Mouse (Mus musculus): ENCODE data around the gene Tmco3. TPM values are rescaled to one million over a fixed set of nuclear protein-coding genes. Genes with fewer than 3 reads are reported as not detected.

Gene Tmco3
- total and polyA plus RNA-seq, 2 experiments from 2014 or later: 10.8 to 16.7 TPM

DNA sequence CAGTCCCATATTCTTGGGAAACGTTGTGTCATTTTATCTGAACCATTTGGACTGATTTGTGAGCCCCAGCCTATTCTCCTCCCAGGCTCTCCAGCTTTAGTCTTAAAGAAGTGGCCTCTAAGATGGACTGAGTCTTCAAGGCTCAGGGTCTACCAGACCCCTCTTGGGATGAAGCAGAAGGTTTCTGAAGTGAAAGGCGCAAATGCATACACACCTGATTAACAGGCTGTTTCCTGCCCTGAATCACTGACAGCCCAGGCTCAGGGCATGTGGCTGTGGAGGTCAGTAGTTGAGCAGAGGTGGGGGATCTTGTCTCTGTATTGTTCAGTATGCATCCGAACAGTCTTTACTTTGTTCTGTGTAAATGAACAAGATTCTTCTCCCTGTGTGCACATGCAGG lies 49.7 kb downstream of the Tmco3 start:
- no peak for TF ChIP-seq CTCF (IDR thresholded peaks at IDR 0.05; ENCODE audit: low read depth)
- no peak for TF ChIP-seq EP300 (IDR thresholded peaks at IDR 0.05; ENCODE audit: low read depth)
- Histone ChIP-seq H3K4me1 (ENCODE audit: control insufficient read depth, insufficient read depth) (peaks cover 12% of the 10 kb centered on the region), H3K9me3 (replicated peaks; ENCODE audit: control insufficient read depth, low read length) (no peaks in the 10 kb centered on the region), H3K27ac (ENCODE audit: low read depth) (no peak overlapping the region), H3K27me3 (ENCODE audit: control insufficient read depth, insufficient read depth, low read length) (no peaks in the 10 kb centered on the region), H3K4me3 (ENCODE audit: low read depth, low read length) (no peak overlapping the region), H3K9ac (replicated peaks; ENCODE audit: low read depth, low read length) (no peak overlapping the region), H3K36me3 (replicated peaks; ENCODE audit: control insufficient read depth, insufficient read depth, low read length) (peaks cover 20% of the 10 kb centered on the region; the same call in 1 of the 2 replicates), H3K4me2 (ENCODE audit: low read depth, low read length) (no peak overlapping the region)
- DNase-seq (ENCODE audit: low spot score) (no peak), ATAC-seq (ENCODE audit: insufficient read depth, low read depth) (no peak)
- WGBS: 68% methylated on average over 3 of the region's 3 CpGs

DNA sequence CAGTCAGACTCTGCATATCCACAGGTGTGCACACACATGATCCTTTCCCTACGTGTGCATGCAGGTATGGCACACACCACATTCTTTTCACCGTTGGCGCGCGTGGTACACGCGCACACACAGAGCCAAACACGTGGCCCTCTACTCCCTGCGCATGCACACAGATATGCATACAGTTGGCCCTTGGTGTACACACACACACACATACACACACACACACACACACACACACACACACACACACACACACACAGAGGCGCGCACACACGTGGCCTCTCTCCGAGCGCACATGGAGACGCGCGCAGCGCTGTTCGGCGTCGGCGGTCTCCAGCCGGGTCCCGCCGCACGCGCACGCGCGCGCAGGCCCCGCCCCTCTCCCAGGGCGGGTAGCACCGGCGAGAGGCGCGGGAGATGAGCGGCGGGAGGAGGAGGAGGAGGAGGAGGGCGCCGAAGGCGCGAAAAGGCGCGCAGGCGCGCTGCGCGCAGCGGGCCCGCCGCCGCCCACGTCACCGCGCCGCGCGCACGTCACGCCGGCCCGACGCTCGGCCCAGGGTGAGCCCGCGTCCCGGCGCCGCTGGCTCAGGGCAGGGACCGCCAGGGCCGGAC lies 50.4 kb downstream of the Tmco3 start, which contains the start of gene Tfdp1:
TSS of gene Tfdp1 (plus strand) at position 497 of the 606 bp plus-strand sequence.
- under 1% methylated on average over 33 of the region's 72 CpGs for WGBS
- Histone ChIP-seq H3K9me3 (replicated peaks; ENCODE audit: control insufficient read depth, low read length) (no peaks in the 10 kb centered on the region), H3K9ac (replicated peaks; ENCODE audit: low read depth, low read length) (peak within 1 kb of the TSS; percentile 95), H3K27ac (ENCODE audit: low read depth) (peak within 1 kb of the TSS; percentile 78), H3K36me3 (replicated peaks; ENCODE audit: control insufficient read depth, insufficient read depth, low read length) (peaks cover 23% of the 10 kb centered on the region), H3K4me2 (ENCODE audit: low read depth, low read length) (peak within 1 kb of the TSS; percentile 98), H3K4me1 (ENCODE audit: control insufficient read depth, insufficient read depth) (peaks cover 12% of the 10 kb centered on the region), H3K27me3 (ENCODE audit: control insufficient read depth, insufficient read depth, low read length) (no peaks in the 10 kb centered on the region), H3K4me3 (ENCODE audit: low read depth, low read length) (peak within 1 kb of the TSS; percentile 78)
- ATAC-seq (ENCODE audit: insufficient read depth, low read depth) (peak; percentile 93), DNase-seq (ENCODE audit: low spot score) (peak; percentile 83)
- TF ChIP-seq CTCF (IDR thresholded peaks at IDR 0.05; ENCODE audit: low read depth): no peak

GRCm38 (mm10) chr8:13338901-13339645 lies 51.1 kb downstream of the Tmco3 start:
- DNase-seq (ENCODE audit: low spot score): no peak
- Histone ChIP-seq H3K4me3 (ENCODE audit: low read depth, low read length) (peak overlapping the region; percentile 78), H3K9me3 (replicated peaks; ENCODE audit: control insufficient read depth, low read length) (no peaks in the 10 kb centered on the region), H3K4me1 (ENCODE audit: control insufficient read depth, insufficient read depth) (peaks cover 12% of the 10 kb centered on the region), H3K27ac (ENCODE audit: low read depth) (peak overlapping the region; percentile 78), H3K4me2 (ENCODE audit: low read depth, low read length) (peak overlapping the region; percentile 98), H3K27me3 (ENCODE audit: control insufficient read depth, insufficient read depth, low read length) (no peaks in the 10 kb centered on the region), H3K36me3 (replicated peaks; ENCODE audit: control insufficient read depth, insufficient read depth, low read length) (peaks cover 30% of the 10 kb centered on the region), H3K9ac (replicated peaks; ENCODE audit: low read depth, low read length) (peak overlapping the region; percentile 95)
- no peak for TF ChIP-seq EP300 (IDR thresholded peaks at IDR 0.05; ENCODE audit: low read depth)
- no peak for TF ChIP-seq CTCF (IDR thresholded peaks at IDR 0.05; ENCODE audit: low read depth)
- peak; percentile 42 for ATAC-seq (ENCODE audit: insufficient read depth, low read depth)
- under 1% methylated on average over 46 of the region's 70 CpGs for WGBS

- DNase-seq (ENCODE audit: low spot score) (no peak), ATAC-seq (ENCODE audit: insufficient read depth, low read depth) (no peak)
- peaks cover 12% of the 10 kb centered on the region for H3K4me1 ChIP-seq (ENCODE audit: control insufficient read depth, insufficient read depth)
- TF ChIP-seq EP300 (IDR thresholded peaks at IDR 0.05; ENCODE audit: low read depth) (no peak), CTCF (IDR thresholded peaks at IDR 0.05; ENCODE audit: low read depth) (no peak)
- no peaks in the 10 kb centered on the region for H3K9me3 ChIP-seq (replicated peaks; ENCODE audit: control insufficient read depth, low read length)
- no peak overlapping the region for H3K27ac ChIP-seq (ENCODE audit: low read depth)
- peak overlapping the region; percentile 78 for H3K4me3 ChIP-seq (ENCODE audit: low read depth, low read length)
- no peaks in the 10 kb centered on the region for H3K27me3 ChIP-seq (ENCODE audit: control insufficient read depth, insufficient read depth, low read length)
- H3K9ac ChIP-seq (replicated peaks; ENCODE audit: low read depth, low read length): peak overlapping the region; percentile 95
- 25% methylated on average over 11 of the region's 11 CpGs for WGBS
- peak overlapping the region; percentile 98 for H3K4me2 ChIP-seq (ENCODE audit: low read depth, low read length)
- peaks cover 36% of the 10 kb centered on the region for H3K36me3 ChIP-seq (replicated peaks; ENCODE audit: control insufficient read depth, insufficient read depth, low read length)
Observed at GRCm38 (mm10) chr8:13339646-13339990, 51.6 kb downstream of the Tmco3 start.

- Histone ChIP-seq H3K27me3 (ENCODE audit: control insufficient read depth, insufficient read depth, low read length) (no peaks in the 10 kb centered on the region), H3K4me1 (ENCODE audit: control insufficient read depth, insufficient read depth) (peaks cover 12% of the 10 kb centered on the region), H3K27ac (ENCODE audit: low read depth) (no peak overlapping the region), H3K36me3 (replicated peaks; ENCODE audit: control insufficient read depth, insufficient read depth, low read length) (peaks cover 44% of the 10 kb centered on the region), H3K4me2 (ENCODE audit: low read depth, low read length) (no peak overlapping the region), H3K9me3 (replicated peaks; ENCODE audit: control insufficient read depth, low read length) (no peaks in the 10 kb centered on the region), H3K9ac (replicated peaks; ENCODE audit: low read depth, low read length) (no peak overlapping the region), H3K4me3 (ENCODE audit: low read depth, low read length) (no peak overlapping the region)
- ATAC-seq (ENCODE audit: insufficient read depth, low read depth) (no peak), DNase-seq (ENCODE audit: low spot score) (no peak)
- no peak for TF ChIP-seq CTCF (IDR thresholded peaks at IDR 0.05; ENCODE audit: low read depth)
- TF ChIP-seq EP300 (IDR thresholded peaks at IDR 0.05; ENCODE audit: low read depth): no peak
- WGBS: 86% methylated on average over 8 of the region's 8 CpGs
Observed at GRCm38 (mm10) chr8:13340650-13341049, 52.7 kb downstream of the Tmco3 start.

Data from heart, postnatal 0 days (tissue).